Mouse (Mus musculus) erythroblast, embryonic 14.5 days (primary cell): ENCODE measurements around the gene Gm17657. TPM values are rescaled to one million over a fixed set of nuclear protein-coding genes. Genes with fewer than 3 reads are reported as not detected.
"Not testable (repeated sequence)": the region's sequence is repeated elsewhere in the genome, so short reads cannot be mapped to it uniquely, and the experiment has no call there.

Experiments used
- H3K27me3 ChIP-seq: 2 replicates; pipeline ENCODE4 v1.6.1; 2012; ENCODE audit warnings: inconsistent platforms; ENCODE audit not compliant: control insufficient read depth
- H3K36me3 ChIP-seq: 2 replicates; pipeline ENCODE4 v1.6.1; 2012; ENCODE audit warnings: mild to moderate bottlenecking, inconsistent platforms; ENCODE audit not compliant: control insufficient read depth
- H3K4me1 ChIP-seq: 2 replicates; pipeline ENCODE4 v1.6.1; 2012; ENCODE audit warnings: inconsistent platforms; ENCODE audit not compliant: control insufficient read depth
- H3K4me3 ChIP-seq: replicated peaks from 2 replicates; pipeline ENCODE3; 2012; ENCODE audit warnings: moderate library complexity, mild to moderate bottlenecking, inconsistent platforms
- H3K9me3 ChIP-seq: 2 replicates; pipeline ENCODE4 v1.6.1; 2012; ENCODE audit warnings: low read length, inconsistent platforms, mixed read lengths; ENCODE audit not compliant: control insufficient read depth
- GATA1 ChIP-seq: IDR thresholded peaks from 2 replicates; pipeline ENCODE4 v1.6.1; 2012; ENCODE audit warnings: low read length, inconsistent platforms, mixed read lengths
- TAL1 ChIP-seq: IDR thresholded peaks from 3 replicates; pipeline ENCODE4 v1.6.1; 2012; ENCODE audit warnings: low read length, inconsistent platforms, mixed read lengths
- polyA plus RNA-seq: library from polyadenylated mRNA; stranded (reverse); fragments of >175 nt; gene quantifications from 2 replicates; pipeline ENCODE4 v1.2.3, GENCODE M21; 2012

The Gm17657 gene
- polyA plus RNA-seq, 1 experiment, result not detected

- Histone ChIP-seq H3K4me3 (no peak overlapping the region), H3K27me3 (no peaks in the 10 kb centered on the region), H3K36me3 (no peaks in the 10 kb centered on the region), H3K9me3 (peaks cover 5% of the 10 kb centered on the region; the same call in 1 of the 2 replicates), H3K4me1 (no peaks in the 10 kb centered on the region)
- TF ChIP-seq GATA1 (no peak), TAL1 (no peak)
These were observed 15.6 kb downstream of the Gm17657 start for GRCm38 (mm10) chr17:29533866-29534265.

GRCm38 (mm10) chr17:29531757-29532384 lies 17.6 kb downstream of the Gm17657 start:
- peaks cover 5% of the 10 kb centered on the region; the same call in 1 of the 2 replicates for H3K9me3 ChIP-seq
- no peaks in the 10 kb centered on the region for H3K36me3 ChIP-seq
- TF ChIP-seq GATA1 (no peak), TAL1 (no peak)
- no peaks in the 10 kb centered on the region for H3K27me3 ChIP-seq
- H3K4me1 ChIP-seq, result no peaks in the 10 kb centered on the region
- H3K4me3 ChIP-seq, result no peak overlapping the region

DNA sequence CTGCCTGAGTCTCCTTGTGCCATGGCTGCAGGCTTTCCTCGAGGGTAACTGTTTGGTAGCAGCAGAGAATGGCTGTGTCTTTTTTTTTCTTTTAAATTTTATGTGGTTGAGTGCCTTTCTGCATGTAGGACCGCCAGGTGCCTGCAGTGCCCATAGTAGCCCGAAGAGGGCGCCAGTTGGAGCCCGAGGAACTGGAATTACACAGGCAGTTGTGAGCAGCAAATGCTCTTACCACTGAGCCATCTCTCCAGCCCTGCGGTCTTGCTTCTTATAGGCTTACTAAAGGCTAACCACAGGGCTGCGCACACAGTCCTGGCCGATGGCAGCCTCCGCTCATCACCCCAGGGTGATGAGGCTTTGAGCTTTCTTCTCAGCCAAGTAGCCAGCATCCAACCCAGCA lies 18.2 kb downstream of the Gm17657 start:
- Histone ChIP-seq H3K9me3 (peaks cover 10% of the 10 kb centered on the region), H3K27me3 (no peaks in the 10 kb centered on the region; the same call in 1 of the 2 replicates), H3K4me1 (no peaks in the 10 kb centered on the region), H3K4me3 (no peak overlapping the region), H3K36me3 (no peaks in the 10 kb centered on the region)
- TF ChIP-seq GATA1, result no peak
- TF ChIP-seq TAL1, result no peak

- no peak overlapping the region for H3K4me3 ChIP-seq
- peaks cover 16% of the 10 kb centered on the region for H3K9me3 ChIP-seq
- no peaks in the 10 kb centered on the region for H3K36me3 ChIP-seq
- no peak for TF ChIP-seq GATA1
- no peak for TF ChIP-seq TAL1
- H3K27me3 ChIP-seq, result no peaks in the 10 kb centered on the region; the same call in 1 of the 2 replicates
- no peaks in the 10 kb centered on the region for H3K4me1 ChIP-seq
These were observed 18.9 kb downstream of the Gm17657 start for GRCm38 (mm10) chr17:29530508-29530907.

- H3K36me3 ChIP-seq, result no peaks in the 10 kb centered on the region
- H3K27me3 ChIP-seq, result no peaks in the 10 kb centered on the region; the same call in 1 of the 2 replicates
- H3K9me3 ChIP-seq, result peaks cover 17% of the 10 kb centered on the region
- H3K4me3 ChIP-seq, result no peak overlapping the region
- TF ChIP-seq GATA1, result no peak
- TF ChIP-seq TAL1, result no peak
- no peaks in the 10 kb centered on the region for H3K4me1 ChIP-seq
These were observed 20.8 kb downstream of the Gm17657 start for GRCm38 (mm10) chr17:29528568-29529187.

DNA sequence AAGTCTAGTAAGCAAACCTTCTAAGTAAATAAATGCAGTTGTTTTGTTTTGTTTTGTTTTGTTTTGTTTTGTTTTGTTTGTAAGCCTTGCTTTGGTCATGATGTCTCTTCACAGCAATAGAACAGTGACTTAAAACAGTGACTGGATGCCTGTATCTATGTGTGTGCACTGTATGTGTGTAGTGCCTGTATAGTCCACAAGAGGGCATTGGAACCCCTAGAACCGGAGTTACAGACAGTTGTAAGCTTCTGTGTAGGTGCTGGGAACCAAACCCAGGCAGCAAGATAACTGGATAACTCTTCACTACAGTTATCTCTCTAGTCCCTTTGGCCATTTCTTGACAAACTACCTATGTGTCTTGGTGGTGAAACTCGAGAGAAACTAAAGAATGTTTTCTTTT lies 23.8 kb downstream of the Gm17657 start:
- H3K27me3 ChIP-seq, result no peaks in the 10 kb centered on the region; the same call in 1 of the 2 replicates
- no peak overlapping the region for H3K4me3 ChIP-seq
- no peaks in the 10 kb centered on the region for H3K36me3 ChIP-seq
- no peaks in the 10 kb centered on the region for H3K4me1 ChIP-seq
- TF ChIP-seq GATA1 (no peak), TAL1 (no peak)
- H3K9me3 ChIP-seq, result peaks cover 17% of the 10 kb centered on the region

GRCm38 (mm10) chr17:29519731-29520130 lies 29.7 kb downstream of the Gm17657 start:
- H3K4me1 ChIP-seq, result peaks cover 11% of the 10 kb centered on the region
- no peaks in the 10 kb centered on the region for H3K27me3 ChIP-seq
- H3K36me3 ChIP-seq, result no peaks in the 10 kb centered on the region
- H3K9me3 ChIP-seq, result no peaks in the 10 kb centered on the region; the same call in 1 of the 2 replicates
- no peak overlapping the region for H3K4me3 ChIP-seq
- TF ChIP-seq GATA1, result no peak
- no peak for TF ChIP-seq TAL1

DNA sequence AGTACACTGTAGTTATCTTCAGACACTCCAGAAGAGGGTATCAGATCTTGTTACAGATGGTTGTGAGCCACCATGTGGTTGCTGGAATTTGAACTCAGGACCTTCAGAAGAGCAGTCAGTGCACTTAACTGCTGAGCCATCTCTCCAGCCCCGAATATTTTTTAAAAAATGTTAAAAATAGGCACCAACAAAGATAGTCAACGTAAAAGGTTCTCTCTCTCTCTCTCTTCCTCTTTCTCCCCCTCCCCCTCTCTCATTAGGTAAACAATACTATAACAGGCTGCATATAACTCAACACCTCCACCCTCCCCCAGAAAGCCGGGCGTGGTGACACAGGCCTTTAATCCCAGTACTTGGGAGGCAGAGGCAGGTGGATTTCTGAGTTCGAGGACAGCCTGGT lies 30.8 kb downstream of the Gm17657 start:
- H3K36me3 ChIP-seq, H3K9me3 ChIP-seq, H3K4me3 ChIP-seq, H3K27me3 ChIP-seq: not testable (repeated sequence)
- peaks cover 20% of the 10 kb centered on the region for H3K4me1 ChIP-seq

DNA sequence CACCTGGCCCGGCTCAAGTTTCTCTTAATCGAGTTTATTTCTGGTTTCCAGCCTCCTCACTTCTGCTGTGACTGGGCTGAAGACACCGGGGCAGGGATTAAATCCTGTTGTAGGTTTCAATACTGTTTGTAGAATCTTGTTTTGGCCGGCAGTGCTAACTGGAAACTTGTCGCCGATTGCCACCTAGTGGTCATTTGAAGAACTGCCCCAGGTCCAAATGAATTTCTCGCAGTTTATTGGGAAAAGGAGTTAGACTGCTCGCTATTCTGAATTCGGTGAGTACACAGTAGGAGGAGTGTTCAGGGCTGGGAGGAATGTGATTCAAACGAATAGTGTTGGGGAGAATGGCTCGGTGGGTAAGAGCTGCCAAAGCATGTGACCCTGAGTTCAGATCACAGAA lies 35.0 kb downstream of the Gm17657 start:
- TF ChIP-seq GATA1 (no peak), TAL1 (no peak)
- H3K27me3 ChIP-seq, result no peaks in the 10 kb centered on the region
- H3K4me3 ChIP-seq, result no peak overlapping the region
- no peaks in the 10 kb centered on the region for H3K9me3 ChIP-seq
- peaks cover 54% of the 10 kb centered on the region for H3K4me1 ChIP-seq
- H3K36me3 ChIP-seq, result no peaks in the 10 kb centered on the region; the same call in 1 of the 2 replicates
